Mouse (Mus musculus): ENCODE results near the gene Mta3. TPM values are rescaled to one million over a fixed set of nuclear protein-coding genes. Genes with fewer than 3 reads are reported as not detected.

The Mta3 gene
- polyA plus RNA-seq, 1 experiment from 2014 or later: 49.1 TPM

DNA sequence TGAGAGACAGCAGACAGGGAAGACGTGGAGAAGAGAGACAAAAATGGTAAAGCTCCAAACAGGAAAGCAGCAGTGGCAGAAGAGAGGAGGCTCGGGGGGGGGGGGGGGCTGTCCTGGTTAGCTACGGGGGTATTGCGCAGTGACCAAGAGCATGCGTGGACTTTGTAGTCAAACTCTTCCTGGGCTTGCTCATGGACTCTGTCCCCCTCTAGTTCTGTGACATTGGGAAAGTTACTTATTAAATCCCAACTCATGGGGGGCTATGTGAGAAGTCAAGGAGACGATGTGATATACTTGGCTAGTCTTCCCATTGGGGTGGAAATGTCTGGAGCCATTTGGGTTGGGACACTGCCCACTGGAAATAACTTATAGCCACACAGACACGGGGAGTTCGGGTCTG lies 139.6 kb downstream of the Mta3 start:
- ATAC-seq (ENCODE audit: insufficient number of reproducible peaks, low FRiP score, low TSS enrichment, low read depth): no peak
- H3K9me3 ChIP-seq: no peaks in the 10 kb centered on the region
- no peak overlapping the region for H3K27ac ChIP-seq
- no peak overlapping the region for H3K4me2 ChIP-seq
- H3K36me3 ChIP-seq: no peaks in the 10 kb centered on the region
- H3K27me3 ChIP-seq: no peaks in the 10 kb centered on the region
- peaks cover 4% of the 10 kb centered on the region; the same call in 1 of the 2 replicates for H3K4me1 ChIP-seq
- no peak overlapping the region for H3K9ac ChIP-seq
- H3K4me3 ChIP-seq: no peak overlapping the region
- WGBS: 77% methylated on average over 6 of the region's 8 CpGs

DNA sequence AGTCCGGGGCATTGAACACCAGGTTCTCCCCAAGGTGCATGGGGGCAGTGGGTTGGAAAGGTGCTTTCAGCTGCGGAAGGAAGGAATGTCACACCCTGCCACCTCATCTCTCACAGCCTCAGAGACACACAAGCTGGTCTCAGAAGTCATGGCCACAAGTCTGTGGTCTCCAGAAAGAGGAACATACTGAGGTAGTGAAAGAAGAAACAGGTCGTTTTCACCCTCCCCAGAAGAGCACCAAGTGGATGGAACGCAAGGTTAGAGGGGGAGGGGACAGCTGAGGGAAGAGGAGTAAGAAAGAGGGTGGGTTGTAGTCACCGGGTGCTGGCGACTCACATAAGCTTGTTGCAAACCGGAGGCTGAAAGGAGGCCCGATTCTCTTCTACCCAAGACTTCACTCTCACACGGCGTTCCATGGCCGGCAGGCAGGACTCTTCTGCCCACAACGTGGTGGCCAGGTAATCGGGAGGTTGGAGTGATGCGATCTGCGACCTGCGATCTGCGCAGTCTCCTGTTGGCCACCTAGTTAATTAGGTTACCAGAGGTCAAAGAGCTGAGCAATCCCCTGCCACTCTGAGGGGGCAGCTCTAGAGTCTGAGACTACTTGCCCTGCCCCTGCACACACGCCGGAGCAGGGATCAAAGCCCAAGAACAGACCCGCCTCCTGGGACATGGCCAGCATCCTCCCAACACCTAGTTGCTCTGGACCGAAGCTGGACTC lies 140.5 kb downstream of the Mta3 start:
- 77% methylated on average over 21 of the region's 21 CpGs for WGBS

DNA sequence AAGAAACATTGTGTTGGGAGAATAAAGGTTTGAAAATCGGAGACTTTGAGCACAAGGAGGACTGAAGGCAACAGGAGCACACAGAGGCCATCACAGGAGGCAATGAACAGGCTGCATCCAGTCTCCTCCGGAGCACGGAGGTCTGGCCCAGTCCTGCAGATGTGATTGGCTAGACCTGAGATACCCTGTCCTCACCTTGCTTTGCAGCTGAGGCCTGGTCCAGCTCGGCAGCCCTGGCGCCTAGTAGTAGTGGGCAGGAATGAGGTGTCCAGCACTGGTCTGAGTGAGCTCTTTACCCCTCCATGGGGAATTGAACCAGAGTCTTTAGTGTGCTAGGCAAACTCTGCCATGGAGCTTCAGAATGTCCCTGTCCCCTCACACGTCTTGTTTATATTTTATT lies 141.1 kb downstream of the Mta3 start:
- H3K9ac ChIP-seq: no peak overlapping the region
- WGBS: 78% methylated on average over 6 of the region's 6 CpGs
- no peak for ATAC-seq (ENCODE audit: insufficient number of reproducible peaks, low FRiP score, low TSS enrichment, low read depth)

More for the DNA sequence above, 140.5 kb downstream of the Mta3 start:
- ATAC-seq (ENCODE audit: insufficient number of reproducible peaks, low FRiP score, low TSS enrichment, low read depth): no peak
- Histone ChIP-seq H3K27ac (no peak overlapping the region), H3K4me2 (no peak overlapping the region), H3K36me3 (no peaks in the 10 kb centered on the region), H3K4me1 (peaks cover 4% of the 10 kb centered on the region; the same call in 1 of the 2 replicates), H3K4me3 (no peak overlapping the region), H3K27me3 (no peaks in the 10 kb centered on the region), H3K9ac (no peak overlapping the region), H3K9me3 (no peaks in the 10 kb centered on the region)

DNA sequence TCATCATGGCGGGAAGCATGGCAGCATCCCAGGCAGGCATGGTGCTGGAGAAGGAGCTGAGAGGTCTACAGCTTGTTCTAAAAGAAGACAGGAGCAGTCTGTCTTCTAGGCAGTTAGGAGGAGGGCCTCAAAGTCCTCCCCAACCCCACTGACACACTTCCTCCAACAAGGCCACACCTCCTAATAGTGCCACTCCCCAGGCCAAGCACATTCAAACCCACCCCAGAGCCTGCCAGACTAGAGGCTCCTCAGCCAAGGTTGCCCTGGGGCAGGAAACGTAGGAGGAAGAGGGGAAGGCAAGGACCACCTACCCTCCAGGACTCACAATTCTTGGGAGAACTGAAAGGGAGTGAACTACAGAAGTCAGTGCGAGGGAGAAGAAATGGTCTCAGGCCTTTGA lies 141.9 kb downstream of the Mta3 start, which contains the start of gene Haao:
Gene Haao (minus strand): TSS at position 149 of the 400 bp plus-strand sequence.
- no peaks in the 10 kb centered on the region for H3K9me3 ChIP-seq
- WGBS: 65% methylated on average over 3 of the region's 3 CpGs
- H3K27ac ChIP-seq: no peak within 1 kb of the TSS
- no peaks in the 10 kb centered on the region for H3K36me3 ChIP-seq
- peaks cover 4% of the 10 kb centered on the region; the same call in 1 of the 2 replicates for H3K4me1 ChIP-seq
- no peaks in the 10 kb centered on the region for H3K27me3 ChIP-seq
- no peak within 1 kb of the TSS for H3K4me3 ChIP-seq
- no peak for ATAC-seq (ENCODE audit: insufficient number of reproducible peaks, low FRiP score, low TSS enrichment, low read depth)
- H3K9ac ChIP-seq: no peak within 1 kb of the TSS
- no peak within 1 kb of the TSS for H3K4me2 ChIP-seq

More for the DNA sequence above, 141.1 kb downstream of the Mta3 start:
- Histone ChIP-seq H3K4me2 (no peak overlapping the region), H3K9me3 (no peaks in the 10 kb centered on the region), H3K36me3 (no peaks in the 10 kb centered on the region), H3K27me3 (no peaks in the 10 kb centered on the region), H3K27ac (no peak overlapping the region), H3K4me3 (no peak overlapping the region), H3K4me1 (peaks cover 4% of the 10 kb centered on the region; the same call in 1 of the 2 replicates)

DNA sequence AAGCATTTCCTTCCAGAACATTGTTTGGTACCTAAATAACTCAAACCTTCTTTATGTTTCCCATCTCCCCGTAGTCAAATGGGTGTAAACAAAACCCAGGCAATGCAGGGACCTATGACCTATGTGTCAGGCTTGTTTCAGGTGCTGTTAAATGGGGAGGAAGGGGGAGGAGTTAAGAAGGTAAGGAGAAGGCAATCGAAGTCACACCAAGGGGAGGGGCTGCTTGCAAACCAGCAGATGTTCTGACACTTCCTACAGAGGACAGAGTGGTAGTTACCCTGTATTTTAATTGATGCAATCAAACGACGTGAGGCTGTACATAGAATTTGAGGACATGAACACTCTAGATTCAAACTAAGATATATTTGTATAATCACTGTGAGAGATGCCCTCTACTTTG lies 142.5 kb downstream of the Mta3 start:
- H3K4me2 ChIP-seq: no peak overlapping the region
- WGBS: 38% methylated on average over 4 of the region's 4 CpGs
- H3K9ac ChIP-seq: no peak overlapping the region
- no peaks in the 10 kb centered on the region for H3K27me3 ChIP-seq
- peaks cover 4% of the 10 kb centered on the region; the same call in 1 of the 2 replicates for H3K4me1 ChIP-seq
- ATAC-seq (ENCODE audit: insufficient number of reproducible peaks, low FRiP score, low TSS enrichment, low read depth): no peak
- no peak overlapping the region for H3K27ac ChIP-seq
- no peaks in the 10 kb centered on the region for H3K9me3 ChIP-seq
- H3K4me3 ChIP-seq: no peak overlapping the region
- no peaks in the 10 kb centered on the region for H3K36me3 ChIP-seq

DNA sequence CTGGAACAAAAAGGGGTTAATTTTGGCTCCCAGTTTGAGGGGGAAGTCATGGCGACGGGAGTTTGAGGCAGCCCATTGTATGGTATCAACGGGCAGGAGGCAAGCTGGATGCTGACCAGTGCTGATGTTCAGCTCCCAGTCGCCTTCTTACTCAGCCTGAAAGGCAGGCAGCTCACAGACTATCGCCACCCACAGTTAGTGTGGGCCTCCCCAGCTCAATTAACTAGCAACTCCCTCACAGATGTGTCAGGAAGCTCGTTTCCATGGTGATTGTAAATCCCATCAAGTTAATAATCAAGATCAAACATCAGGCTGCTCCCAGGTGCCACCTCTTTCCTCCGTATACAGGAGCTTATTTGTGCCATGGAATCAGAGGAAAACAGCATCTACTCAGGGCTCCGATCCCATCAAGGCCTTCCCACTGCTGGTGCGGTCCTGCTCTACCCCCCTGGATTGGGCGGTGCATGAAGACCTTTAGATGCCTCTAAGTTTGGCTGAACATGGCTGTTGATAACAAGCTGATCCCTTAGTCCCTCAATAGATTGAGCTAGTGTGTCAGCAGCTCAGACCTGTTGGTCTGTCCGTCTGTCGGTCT lies 143.2 kb downstream of the Mta3 start:
- Histone ChIP-seq H3K9me3 (no peaks in the 10 kb centered on the region), H3K27me3 (no peaks in the 10 kb centered on the region), H3K9ac (no peak overlapping the region), H3K27ac (no peak overlapping the region), H3K4me3 (no peak overlapping the region), H3K36me3 (no peaks in the 10 kb centered on the region), H3K4me2 (no peak overlapping the region), H3K4me1 (peaks cover 4% of the 10 kb centered on the region; the same call in 1 of the 2 replicates)
- ATAC-seq (ENCODE audit: insufficient number of reproducible peaks, low FRiP score, low TSS enrichment, low read depth): no peak
- 61% methylated on average over 12 of the region's 12 CpGs for WGBS

DNA sequence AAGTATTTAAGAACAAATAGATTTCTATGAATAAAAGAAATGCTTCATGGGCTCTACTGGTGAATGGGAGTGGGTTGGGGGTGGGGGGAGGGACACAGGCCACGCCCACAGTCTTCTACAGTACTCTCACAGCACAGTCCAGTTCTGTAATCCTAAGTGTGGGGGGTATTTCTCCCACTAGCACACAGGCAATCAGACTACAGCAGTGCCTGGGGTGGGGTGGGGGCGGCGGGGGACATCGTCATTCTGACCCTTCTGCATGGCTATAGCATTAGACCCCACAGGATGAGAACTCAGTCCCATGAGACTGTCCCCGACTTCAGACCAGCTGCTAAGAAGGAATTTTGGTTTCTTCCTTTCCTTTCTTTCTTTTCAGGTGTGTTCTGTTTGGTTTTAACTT lies 143.8 kb downstream of the Mta3 start:
- 81% methylated on average over 5 of the region's 5 CpGs for WGBS
- Histone ChIP-seq H3K4me2 (no peak overlapping the region), H3K9ac (no peak overlapping the region), H3K4me3 (no peak overlapping the region), H3K9me3 (no peaks in the 10 kb centered on the region), H3K36me3 (no peaks in the 10 kb centered on the region), H3K27ac (no peak overlapping the region), H3K27me3 (no peaks in the 10 kb centered on the region), H3K4me1 (peaks cover 4% of the 10 kb centered on the region; the same call in 1 of the 2 replicates)
- no peak for ATAC-seq (ENCODE audit: insufficient number of reproducible peaks, low FRiP score, low TSS enrichment, low read depth)

DNA sequence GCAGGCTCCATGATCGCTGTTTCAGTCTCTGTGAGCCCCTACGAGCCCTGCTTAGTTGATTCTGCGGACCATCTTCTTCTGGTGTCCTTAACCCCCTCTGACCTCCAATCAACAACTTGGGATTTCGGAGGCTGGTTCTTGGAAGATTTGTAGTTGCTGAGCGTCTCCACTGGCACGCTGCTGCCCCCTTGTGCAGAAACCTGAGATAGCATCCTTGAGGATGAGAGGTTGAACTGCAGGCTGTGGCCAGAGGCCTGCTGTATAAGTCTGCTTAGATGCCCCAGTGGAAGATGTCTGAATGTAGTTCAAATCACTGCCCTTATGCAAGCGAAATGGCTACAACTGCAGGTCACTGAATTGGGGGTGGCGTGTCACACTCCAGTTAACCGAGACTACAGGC lies 144.5 kb downstream of the Mta3 start:
- Histone ChIP-seq H3K9ac (no peak overlapping the region), H3K4me2 (0 out of 2 replicates have a peak overlapping the region, but pooled peaks have one; percentile 17), H3K4me1 (peaks cover 4% of the 10 kb centered on the region; the same call in 1 of the 2 replicates), H3K27me3 (no peaks in the 10 kb centered on the region), H3K27ac (no peak overlapping the region), H3K4me3 (no peak overlapping the region), H3K36me3 (no peaks in the 10 kb centered on the region), H3K9me3 (no peaks in the 10 kb centered on the region)
- ATAC-seq (ENCODE audit: insufficient number of reproducible peaks, low FRiP score, low TSS enrichment, low read depth): no peak
- WGBS: 12% methylated on average over 9 of the region's 9 CpGs

DNA sequence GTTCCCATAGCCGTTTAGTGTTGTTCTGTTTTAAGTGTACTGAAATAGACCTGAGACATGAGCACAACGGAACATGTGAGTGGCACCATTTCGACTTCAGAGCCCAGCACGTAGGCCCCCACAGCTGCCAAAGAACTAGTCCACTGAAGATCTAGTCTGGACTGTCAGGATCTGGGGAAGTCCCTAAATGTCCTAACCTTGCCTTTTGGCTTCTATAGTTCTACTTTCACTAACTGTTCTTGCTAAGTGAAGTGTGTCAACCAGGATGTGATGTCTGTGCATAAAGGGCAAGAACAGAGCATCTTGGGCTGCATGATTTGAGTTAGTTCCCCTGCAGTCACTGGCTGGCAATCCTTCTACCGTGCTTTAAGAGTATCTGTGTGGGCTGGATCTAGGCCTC lies 144.9 kb downstream of the Mta3 start:
- Histone ChIP-seq H3K27ac (no peak overlapping the region), H3K9me3 (no peaks in the 10 kb centered on the region), H3K4me3 (no peak overlapping the region), H3K9ac (no peak overlapping the region), H3K27me3 (no peaks in the 10 kb centered on the region), H3K36me3 (no peaks in the 10 kb centered on the region), H3K4me1 (peaks cover 4% of the 10 kb centered on the region; the same call in 1 of the 2 replicates), H3K4me2 (no peak overlapping the region)
- no peak for ATAC-seq (ENCODE audit: insufficient number of reproducible peaks, low FRiP score, low TSS enrichment, low read depth)
- WGBS: 83% methylated on average over 5 of the region's 5 CpGs

DNA sequence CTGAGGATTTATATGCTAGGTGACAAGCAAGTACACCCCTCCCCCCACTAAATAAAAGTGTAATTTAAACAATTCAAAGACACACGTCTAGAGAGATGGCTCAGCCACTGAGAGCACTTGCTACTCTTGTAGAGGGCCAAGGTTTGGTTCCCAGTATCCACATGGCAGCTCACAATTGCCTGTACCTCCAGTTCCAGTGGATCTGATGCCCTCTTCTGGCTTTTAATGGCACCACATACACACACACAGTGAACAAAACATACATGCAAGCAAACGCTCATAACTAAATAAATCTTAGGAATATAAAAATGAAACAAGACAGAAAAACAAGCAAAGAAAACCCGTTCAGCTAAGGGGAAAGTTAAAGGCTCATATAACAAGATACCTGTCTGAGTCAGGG lies 147.9 kb downstream of the Mta3 start:
- H3K36me3 ChIP-seq: no peaks in the 10 kb centered on the region
- H3K4me1 ChIP-seq: peaks cover 4% of the 10 kb centered on the region; the same call in 1 of the 2 replicates
- ATAC-seq (ENCODE audit: insufficient number of reproducible peaks, low FRiP score, low TSS enrichment, low read depth): no peak
- no peak overlapping the region for H3K9ac ChIP-seq
- no peaks in the 10 kb centered on the region for H3K27me3 ChIP-seq
- H3K4me3 ChIP-seq: no peak overlapping the region
- no peak overlapping the region for H3K4me2 ChIP-seq
- no peaks in the 10 kb centered on the region for H3K9me3 ChIP-seq
- WGBS: 50% methylated on average over 3 of the region's 3 CpGs
- H3K27ac ChIP-seq: no peak overlapping the region

DNA sequence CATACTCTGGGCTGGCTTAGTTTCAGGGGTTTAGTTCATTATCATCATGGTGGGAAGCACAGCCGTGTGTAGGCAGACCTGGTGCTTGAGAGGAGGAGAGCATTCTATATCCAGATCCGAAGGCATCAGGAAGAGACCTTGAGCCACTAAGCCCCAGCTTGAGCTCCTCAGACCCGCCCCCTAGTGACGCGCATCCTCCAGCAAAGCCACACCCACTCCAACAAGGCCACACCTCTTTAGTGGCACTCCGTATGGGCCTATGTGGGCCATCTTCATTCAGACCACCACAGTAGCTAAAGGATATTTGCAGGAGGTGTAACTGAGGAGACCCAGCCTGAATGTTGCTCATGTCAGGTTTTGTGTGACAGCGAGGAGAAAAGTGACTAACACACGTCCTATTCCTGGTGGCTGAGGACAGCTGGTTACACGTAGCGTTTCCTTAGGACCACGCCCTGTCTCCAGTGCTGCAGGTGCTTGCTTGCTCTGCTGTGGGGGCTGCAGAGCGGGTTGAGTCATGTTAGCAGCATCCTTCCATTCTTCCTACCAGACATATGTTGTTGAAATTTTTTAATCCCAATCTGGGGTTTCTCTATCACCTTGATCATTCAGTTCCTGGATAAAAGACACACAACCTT lies 148.4 kb downstream of the Mta3 start:
- Histone ChIP-seq H3K27me3 (no peaks in the 10 kb centered on the region), H3K36me3 (no peaks in the 10 kb centered on the region), H3K27ac (no peak overlapping the region), H3K9ac (no peak overlapping the region), H3K4me3 (no peak overlapping the region), H3K4me2 (no peak overlapping the region), H3K4me1 (peaks cover 4% of the 10 kb centered on the region; the same call in 1 of the 2 replicates), H3K9me3 (no peaks in the 10 kb centered on the region)
- WGBS: 38% methylated on average over 12 of the region's 12 CpGs
- no peak for ATAC-seq (ENCODE audit: insufficient number of reproducible peaks, low FRiP score, low TSS enrichment, low read depth)

DNA sequence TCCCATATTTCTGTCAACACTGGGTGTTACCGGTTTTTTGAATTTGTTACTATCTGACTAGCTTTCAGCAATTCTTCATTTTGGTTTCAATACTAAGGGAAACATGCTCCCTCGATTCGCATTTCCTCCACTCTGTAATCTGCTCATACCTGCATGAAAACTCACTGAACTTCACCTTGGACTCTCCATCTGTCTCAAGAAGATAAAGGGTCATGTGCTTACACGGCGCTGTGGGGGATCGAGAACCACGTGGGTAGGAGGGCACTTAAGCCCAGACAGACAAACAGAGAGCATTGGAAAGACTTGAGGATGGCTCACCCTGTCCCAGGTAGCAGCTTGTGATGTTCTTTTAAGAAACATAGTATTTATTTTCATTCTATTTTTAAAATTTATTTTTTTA lies 152.4 kb downstream of the Mta3 start:
- ATAC-seq (ENCODE audit: insufficient number of reproducible peaks, low FRiP score, low TSS enrichment, low read depth): no peak
- Histone ChIP-seq H3K9me3 (no peaks in the 10 kb centered on the region), H3K27ac (no peak overlapping the region)

More for the DNA sequence above, 152.4 kb downstream of the Mta3 start:
- no peak overlapping the region for H3K9ac ChIP-seq
- no peaks in the 10 kb centered on the region for H3K27me3 ChIP-seq
- no peaks in the 10 kb centered on the region for H3K36me3 ChIP-seq
- H3K4me2 ChIP-seq: no peak overlapping the region
- 88% methylated on average over 7 of the region's 7 CpGs for WGBS
- no peak overlapping the region for H3K4me3 ChIP-seq
- H3K4me1 ChIP-seq: peaks cover 6% of the 10 kb centered on the region

All from limb, embryonic 15.5 days (tissue).